Mouse (Mus musculus) kidney, postnatal 4 days (tissue): ENCODE data around the gene Pdlim5.
"Not testable (repeated sequence)": the region's sequence is repeated elsewhere in the genome, so short reads cannot be mapped to it uniquely, and the experiment has no call there.

Experiments used
- DNase-seq, 2 experiments: peaks; one replicate each; pipeline ENCODE4 v3.0.0; 2021; ENCODE audit warnings: mixed read lengths in 2 of 2

Gene Pdlim5

DNA sequence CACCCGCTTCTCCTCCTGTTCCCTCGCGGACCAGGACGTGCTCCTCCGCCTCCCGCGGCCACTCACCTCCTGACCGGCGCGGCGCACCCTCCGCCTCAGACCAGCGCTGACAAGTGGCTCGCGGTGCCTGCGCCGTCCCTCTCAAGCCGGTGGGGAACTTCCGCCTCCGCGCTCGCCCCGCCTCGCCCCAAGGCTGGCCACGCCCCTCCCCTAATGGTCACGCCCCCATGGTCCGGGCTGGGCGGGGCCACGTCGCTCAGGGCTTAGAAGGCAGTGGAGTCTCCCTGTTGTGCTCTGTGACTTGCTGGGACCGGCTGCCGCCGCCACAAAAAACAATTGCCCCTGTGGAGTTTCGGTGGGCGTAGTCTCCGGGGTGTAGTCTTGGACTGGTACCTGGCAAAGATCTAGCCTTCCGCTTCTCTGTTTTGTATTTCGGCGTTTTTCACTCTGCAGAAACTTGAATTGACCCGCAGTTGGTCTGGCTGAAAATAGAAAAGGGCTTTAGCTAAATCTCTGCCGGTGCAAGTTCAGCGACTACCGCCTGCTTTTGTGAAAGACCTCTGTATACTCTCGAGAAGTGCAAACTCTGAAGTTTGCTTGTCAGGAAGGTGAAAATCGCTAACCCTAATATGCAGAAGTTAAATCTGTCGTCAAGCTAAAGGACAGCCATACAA, at the start of gene Pdlim5:
Gene Pdlim5 (minus strand): TSS at position 177 of the 674 bp plus-strand sequence.
- DNase-seq: peak; percentile 96 to 97

DNA sequence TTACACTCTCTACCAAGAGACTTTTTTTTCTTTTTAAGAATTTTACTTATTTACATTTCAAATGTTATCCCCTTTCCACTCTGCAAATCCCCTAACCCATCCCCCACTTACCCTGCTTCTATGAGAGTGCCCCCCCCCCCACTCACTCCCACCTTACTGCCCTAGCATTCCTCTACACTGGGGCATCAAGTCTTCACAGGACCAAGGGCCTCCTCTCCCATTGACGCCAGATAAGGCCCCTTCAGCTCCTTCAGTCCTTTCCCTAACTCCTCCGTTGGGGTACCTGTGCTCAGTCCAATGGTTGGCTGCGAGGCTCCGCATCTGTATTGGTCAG, 48.2 kb upstream of the Pdlim5 start:
- no peak for DNase-seq

DNA sequence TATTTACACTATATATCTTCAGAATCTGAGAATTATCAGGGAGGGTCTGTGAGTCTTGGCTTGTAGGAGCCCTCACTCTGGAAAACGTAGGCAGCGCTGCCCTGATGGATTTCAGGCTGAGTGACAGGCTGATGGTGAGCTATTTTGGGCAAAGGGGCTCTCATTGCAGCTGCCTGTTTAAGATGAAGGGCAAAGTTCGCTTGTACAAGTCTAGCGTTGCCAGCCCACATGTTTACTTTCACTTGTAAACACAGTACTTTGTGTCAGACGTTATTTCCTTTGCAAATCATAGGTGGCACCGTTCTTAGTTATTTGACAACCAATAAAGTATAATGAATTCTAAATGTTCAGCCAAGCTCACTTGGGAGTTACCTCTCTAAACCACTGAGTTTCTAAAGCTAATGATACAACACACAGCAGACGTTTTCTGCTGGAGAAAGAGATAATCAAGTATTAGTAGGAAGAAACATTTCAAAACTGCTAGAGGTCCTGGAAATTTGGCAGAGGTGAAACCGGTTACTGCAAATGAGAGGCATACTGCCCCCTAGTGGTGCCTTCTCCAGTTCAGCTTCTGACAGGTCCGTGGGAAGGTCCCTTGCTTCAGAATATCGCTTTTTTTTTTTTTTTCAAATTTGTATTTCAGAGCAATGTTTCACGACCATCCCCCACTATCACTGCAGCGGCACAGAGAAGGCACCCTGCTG, 47.7 kb upstream of the Pdlim5 start:
- peak; percentile 92 to 95 for DNase-seq

DNA sequence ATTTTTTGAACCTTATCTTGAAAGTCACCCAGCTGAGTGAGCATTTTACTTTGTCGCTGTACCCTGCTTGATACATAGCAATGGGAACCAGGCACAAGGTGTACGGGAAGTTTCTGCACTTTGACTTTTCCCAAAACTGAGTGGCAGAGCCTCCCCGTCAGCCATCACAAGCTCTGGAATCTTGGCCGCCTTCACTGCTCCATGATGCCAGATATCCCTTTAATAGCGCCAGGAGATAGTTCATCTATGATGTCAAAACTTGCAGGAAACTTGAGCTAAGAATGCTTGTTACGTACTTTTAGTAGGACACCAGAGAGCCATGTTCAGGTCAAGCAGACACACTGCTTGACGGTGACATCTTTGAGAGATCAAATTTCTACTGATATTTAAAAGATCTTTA, 46.7 kb upstream of the Pdlim5 start:
- no peak for DNase-seq

DNA sequence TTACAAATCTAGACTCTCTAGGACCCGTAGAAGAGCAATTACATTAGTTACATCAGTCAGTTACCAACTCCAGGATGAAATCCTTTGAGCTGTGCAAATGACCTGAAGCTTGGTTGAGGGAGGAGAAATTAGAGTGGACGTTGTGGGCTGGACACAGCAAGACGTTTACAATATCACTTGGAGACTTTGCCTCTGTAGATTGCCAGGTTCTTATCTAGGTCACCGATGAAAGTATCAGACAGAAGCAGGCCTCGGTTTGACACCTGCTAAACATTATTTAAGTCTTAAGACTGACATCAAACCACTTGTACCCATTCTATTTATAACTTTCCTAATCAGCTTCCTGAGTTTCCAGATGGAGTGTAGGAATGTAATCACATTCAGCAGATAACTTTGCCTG, 45.6 kb upstream of the Pdlim5 start:
- no peak for DNase-seq

DNA sequence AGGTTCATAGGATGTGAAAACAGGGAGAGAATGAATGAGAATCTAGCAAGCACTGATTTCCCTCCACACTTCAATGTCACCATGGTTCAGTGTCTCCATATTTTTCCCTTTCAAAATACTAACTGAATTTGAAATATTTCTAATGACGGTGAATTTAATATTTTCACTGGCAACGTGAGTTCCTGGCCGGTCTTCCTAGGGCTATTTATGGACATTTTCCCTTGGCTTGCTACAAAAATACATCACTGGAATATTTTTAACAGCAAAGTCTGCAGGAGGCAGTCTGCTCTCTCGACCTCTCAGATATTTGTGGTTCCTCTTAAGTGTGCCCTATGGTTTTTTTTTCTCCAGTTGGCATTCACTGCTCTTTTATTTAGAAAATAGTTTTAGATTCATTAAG, 44.7 kb upstream of the Pdlim5 start:
- DNase-seq: no peak

DNA sequence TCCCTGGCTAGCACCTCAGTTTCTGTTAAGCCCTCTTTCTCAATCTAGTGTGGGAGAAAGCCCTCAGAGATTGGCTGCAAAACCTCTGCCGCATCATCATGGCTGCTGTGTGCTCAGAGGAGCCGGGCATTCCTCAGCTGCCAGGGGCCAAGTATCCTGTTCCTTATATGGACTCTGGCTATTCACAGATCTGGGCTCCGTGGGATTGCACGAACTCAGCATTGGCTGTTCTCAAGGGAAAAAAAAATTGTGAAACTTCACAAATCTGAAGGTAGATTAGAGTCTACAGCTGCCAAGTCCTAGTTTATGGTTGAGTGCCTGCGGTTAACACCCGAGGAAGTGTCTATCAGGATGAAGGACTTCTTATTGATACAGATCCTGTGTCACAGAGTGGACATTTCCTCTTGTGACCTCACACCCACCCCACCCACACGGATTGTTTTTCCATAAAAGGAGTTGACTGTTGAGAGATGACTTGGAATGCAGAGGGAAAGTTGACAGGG, 44.1 kb upstream of the Pdlim5 start:
- peak; percentile 60 to 72 for DNase-seq

DNA sequence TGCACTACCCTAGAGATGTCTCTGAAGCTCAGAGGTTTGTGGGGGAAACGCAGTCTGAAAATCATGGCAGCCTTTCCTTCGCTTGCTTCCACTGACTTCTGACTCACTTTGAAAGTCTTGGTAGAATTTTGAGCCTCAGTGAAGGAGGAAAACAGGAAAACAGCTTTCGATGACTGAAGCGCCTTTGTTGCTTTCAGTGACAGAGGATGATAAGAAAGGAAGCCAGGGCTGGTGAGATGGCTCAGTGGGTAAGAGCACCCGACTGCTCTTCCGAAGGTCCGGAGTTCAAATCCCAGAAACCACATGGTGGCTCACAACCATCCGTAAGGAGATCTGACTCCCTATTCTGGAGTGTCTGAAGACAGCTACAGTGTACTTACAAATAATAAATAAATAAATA, 43.1 kb upstream of the Pdlim5 start:
- DNase-seq: not testable (repeated sequence)

DNA sequence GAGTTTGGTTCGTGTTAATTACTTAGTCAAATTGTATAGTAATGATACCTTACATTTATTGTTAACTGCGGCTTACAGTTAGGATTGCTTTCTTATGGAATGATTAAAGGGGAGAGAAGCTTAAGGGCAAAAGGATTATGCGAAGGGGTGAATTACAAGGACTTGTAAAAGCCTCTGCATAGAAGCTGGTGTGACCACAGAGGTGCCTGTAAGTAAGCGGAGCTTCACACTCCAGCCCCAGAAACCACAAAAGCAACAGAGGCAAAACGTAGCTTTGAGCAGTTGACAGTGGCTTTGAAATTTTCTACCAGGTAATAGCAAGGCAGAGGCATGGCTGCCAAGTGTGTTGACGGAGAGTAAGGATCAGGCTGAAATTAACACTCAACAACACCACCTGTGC, 41.3 kb upstream of the Pdlim5 start:
- no peak for DNase-seq

DNA sequence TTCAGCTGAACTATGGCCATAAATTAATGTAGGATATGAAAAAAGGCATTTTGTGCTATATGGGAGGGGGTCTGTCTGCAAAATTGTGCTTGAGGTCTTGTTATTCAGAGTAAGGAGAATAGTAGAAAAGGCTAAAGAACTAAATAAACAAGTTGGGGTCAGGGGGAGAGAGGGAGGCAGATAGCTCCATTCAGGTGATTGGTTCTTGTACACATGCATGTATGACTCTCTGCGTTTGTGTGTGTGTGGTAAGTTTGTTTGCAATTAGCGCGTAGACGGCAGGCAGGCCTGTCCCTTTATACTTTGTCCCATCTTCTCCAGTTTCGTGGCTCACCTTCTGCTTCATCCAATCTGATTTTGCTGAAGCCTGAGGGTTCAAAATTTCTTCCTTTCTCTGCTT, 40.7 kb upstream of the Pdlim5 start:
- no peak for DNase-seq

DNA sequence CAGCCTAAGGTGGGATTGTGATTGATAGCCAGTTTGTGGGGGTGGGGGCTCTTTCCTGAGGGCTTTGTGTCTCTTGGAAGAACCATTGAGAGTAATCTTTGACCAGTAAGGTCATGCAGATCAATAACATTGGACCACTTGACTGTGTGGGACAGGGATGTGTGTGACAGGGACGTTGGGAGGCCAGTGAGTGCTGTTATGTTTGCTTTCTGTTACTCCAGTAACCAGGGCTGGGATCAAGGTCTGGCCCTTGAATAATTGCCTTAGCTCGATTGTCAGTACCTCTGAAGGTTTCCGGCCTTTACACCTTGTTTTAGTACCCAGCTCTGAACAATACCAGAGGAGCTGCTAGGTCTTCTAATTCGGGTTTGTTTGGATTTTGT, 39.3 kb upstream of the Pdlim5 start:
- DNase-seq: no peak

DNA sequence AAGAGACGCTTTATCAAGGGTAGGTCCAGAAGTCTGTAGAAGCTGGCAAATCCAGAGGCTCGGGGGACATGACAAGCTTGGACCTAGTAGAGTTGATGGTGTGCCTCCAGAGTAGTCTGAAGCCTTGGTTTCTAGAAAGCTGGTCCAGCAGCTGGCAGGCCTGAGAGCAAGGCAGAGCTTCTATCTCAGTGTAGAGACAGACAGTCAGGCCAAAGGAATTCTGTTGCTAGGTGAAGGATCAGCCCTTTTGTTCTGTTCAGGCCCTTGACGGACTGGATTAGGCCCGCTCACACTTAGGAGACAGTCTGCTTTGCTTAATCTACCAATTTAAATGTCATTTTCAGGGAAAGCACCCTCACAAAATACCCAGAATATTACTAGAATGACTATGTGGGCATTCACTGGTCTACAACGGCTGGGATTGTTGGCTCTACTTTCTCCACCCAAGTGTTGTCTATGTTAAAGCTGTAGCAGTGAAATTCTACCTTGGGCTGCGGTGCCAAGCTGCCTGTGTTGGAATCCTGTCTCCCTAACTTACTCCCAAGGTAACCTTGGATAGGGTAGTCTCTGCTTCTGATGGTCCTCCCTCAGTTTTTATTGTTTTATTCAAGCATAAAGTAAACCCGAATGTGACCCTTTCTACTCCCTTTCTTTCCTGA, 38.8 kb upstream of the Pdlim5 start:
- no peak for DNase-seq

DNA sequence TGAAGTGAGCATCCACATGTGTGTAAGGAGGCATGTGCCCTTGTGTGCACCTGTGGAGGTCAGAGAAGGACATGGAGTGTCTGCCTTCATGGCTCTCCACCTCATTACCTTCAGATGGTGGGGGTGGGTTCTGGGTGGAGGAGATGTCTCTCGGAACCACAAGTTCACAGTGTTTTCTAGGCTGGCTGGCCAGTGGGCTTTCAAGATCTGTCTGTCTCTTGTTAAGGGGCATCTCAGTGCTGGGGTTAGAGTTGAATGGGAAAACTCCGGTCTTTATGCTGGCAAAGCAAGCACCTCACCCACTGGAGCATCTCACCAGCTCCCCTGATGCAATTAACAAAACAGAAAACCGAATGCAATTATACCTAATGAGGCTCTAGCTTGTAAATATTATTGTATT, 36.0 kb upstream of the Pdlim5 start:
- DNase-seq: no peak

DNA sequence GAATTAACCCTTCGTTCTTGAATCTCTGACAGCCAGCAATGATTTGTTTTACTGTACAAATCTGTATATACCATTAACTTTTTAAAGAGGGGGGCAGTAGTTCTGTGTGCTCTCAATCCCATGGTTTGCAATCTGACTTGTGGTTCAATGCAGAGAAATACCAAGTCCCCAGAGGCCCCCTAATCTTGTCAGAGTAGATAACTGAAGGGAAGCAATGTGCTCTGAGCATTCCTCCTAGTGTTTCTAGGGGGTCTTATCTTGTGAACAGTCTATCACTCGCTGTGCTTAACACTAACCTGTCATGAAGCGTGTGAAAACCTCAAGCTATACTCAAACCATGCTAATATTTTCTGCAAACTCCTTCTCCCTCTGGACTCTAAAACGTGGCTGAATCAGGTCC, 34.6 kb upstream of the Pdlim5 start:
- DNase-seq: no peak

DNA sequence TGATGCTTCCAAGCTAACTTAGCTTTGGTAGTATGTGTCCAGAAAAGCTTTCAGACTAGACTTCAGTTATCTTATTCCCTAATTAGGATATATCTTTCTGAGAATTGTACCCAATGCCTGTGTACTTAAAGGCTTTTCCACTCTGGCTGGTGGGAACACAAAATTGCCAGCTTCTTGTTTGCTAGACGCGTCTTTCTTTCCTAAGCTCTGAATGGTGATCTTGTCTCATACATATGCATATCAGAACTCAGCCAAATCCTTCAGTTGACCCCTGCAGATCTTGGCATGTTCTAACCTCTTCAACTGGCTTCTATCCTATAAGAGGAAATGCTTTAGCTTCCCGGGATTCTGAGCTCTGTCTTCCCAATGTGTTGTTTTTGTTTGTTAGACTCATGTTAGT, 31.3 kb upstream of the Pdlim5 start:
- no peak for DNase-seq

DNA sequence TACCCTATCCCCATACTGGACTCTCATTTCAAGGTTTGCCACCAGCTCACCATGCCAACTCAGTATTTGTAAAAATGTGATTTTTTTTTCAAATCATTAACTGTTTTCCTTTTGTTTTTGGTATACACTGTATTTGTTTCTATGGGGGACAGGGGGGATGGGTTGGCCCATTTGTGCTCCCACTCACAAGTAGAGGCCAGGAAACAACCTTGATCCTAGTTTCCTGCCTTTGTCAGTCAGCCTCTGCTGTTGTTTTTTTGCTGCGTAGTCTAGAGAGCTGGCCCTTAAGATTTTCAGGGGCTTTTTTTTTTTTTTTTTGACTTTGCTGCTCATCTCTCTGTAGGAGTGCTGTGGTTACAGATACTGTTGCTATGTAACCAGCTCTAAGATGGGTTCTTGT, 28.6 kb upstream of the Pdlim5 start:
- DNase-seq: peak in 1 of 2 experiments; percentile 16

DNA sequence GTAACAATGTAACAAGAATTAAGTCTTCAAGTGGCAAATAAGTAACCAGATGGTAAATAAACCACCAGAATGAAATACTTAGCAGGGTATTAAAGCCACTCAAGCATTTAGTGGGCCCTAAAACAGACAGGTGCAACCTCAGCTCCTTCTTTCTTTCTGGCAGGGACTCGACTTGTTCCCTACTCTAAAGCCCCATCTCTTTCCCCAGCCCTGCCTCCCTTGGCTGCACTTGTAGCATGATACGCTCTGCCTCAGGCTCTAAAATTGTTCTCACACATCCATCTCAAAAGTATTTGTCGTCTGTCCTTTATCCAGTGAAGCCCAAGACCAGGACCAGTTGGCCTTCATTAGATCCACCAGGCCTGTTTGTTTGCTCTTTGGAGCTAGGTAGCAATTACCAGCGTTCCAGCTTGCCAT, 28.0 kb upstream of the Pdlim5 start:
- DNase-seq: peak; percentile 46 to 63

DNA sequence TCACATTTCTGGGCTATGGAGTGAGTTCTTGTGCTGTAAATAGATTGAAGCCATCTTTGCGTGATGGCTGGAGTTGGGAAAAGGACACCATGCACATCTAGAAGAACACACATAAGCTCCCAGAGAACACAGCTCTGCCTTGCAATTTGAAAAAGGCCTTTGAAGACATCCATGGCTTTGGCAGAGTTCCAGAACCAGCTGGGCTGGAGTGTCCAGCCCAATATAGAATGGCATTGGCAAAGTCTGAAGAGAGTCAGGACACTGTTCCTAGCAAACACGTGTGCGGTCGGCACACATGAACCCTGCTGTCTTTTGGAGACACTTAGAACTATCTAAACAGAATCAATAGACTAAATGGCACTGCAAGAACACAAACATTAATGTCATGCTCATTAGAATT, 26.7 kb upstream of the Pdlim5 start:
- peak in 1 of 2 experiments; percentile 38 for DNase-seq

DNA sequence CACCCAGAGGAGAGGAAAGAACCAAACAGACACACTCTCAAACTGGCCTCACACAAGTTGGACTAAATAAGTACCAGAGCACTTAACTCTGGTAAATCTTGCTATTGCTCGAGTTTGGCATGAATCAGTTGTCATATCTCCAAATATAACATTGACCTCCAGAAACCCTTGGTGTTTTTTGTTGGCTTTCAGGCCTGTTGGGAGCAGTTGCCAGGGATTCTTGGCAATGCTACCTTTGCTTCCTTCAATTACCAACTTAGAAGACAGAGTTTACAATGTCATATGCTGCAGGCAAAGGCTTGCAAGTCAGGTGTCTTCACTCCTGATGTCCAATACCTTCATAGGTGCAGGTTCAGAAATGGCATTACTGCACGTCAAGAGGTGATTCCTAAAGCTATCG, 26.0 kb upstream of the Pdlim5 start:
- no peak for DNase-seq

DNA sequence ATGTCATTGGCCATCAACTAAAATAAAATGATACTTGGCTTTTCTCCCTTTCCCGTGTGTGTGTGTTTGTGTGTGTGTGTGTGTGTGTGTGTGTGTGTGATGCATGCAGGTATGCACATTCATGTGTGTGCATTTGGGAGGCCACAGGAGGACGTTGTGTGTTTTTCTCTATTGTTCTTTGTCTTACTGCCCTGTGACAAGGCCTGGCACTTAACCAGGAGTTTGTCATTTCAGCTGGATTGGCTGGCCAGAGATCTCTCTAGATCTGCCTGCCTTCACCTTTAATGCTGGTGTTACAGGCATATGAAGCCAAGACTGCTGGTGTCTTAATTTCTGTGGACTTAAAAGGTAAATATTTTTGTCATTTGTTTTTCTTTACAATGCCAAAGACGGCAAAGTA, 22.5 kb upstream of the Pdlim5 start:
- no peak for DNase-seq

DNA sequence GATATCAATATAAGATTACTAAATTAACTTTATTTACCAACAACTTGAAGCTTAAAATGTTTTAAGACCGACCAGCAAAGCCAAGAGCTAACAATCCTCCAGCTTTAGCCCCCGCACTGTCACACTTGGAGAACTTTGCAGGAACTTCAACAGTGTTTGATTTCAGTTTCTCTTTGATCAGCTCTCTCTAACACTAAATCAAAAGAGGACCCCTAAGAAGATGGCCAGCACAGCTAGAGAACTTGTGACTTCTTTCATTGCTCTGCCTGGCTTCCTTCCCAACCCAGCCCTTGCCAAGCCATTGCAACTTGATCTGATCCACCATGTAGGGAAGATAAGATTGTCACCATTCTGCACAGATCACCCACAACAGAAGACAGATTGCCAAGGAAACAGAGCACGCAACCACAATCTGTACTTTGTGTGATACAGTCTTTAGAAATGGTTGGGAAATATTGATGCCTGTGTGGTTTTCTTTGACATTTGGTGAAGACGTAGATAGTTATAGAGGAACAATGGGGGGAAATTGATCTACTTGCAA, 17.9 kb upstream of the Pdlim5 start:
- peak in 1 of 2 experiments; percentile 43 for DNase-seq

DNA sequence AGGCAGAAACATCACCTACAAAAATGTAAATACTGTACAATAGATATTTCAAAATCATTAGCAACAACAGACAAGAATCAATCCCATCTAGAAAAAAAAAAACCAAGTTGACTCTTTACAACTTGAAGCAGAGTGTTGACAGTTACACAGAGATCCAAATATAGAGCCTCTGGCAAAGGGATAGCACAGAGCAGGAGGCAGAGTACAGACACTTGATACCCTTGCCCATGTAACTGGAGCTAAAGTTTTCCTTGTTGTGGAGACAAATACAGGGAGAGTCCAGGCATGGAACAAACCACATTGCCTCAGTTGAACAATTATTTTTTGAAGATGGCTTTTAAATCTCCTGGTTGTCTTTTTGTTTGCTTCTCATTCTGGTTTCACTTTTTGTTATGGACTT, 15.4 kb upstream of the Pdlim5 start:
- DNase-seq: no peak

DNA sequence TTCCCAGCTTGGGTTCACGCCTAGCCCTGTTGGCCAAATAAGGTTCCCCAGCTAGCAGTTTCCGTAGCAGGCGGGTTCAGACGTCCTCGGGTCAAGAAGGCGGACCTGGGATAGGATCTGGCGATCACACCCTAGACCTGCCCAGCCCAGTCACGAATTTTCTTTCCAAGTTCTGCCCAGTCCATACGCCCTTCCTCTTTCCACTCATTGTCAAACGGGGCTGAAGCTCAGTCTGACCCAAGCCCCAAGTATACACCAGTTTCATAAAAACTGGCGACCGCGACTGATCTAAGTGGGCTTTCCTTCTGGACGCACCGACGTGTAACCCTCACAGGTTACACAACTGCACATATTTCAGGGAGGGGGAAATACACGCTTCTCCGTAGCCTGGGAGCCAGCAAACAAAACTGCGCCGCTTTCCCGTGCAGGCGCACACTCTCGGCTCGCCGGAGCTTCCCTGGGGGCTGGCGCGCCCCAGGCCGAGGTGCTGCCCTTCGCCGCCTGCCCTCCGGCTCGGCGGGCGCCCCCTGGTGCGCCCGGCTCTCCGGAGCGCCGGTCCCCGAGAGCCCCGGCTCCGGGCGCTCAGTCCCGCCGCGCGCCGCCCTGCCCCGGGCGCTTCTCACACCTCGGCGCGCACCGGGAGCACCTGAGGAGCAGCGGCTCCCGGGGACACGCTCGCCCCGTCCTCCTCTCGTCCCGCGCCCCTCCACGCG, 544 bp downstream of the Pdlim5 start:
- DNase-seq: peak; percentile 69 to 81
